Mouse (Mus musculus): ENCODE data around the gene Cbs. TPM values are rescaled to one million over a fixed set of nuclear protein-coding genes. Genes with fewer than 3 reads are reported as not detected.

The Cbs gene
- polyA plus RNA-seq, 1 experiment from 2014 or later = 3.9 TPM

GRCm38 (mm10) chr17:31653277-31653676 lies 16.2 kb upstream of the Cbs start:
- Histone ChIP-seq H3K9me3 (ENCODE audit: control insufficient read depth, low read length) (no peaks in the 10 kb centered on the region), H3K27me3 (ENCODE audit: control insufficient read depth, insufficient read depth, low read depth, low read length) (no peaks in the 10 kb centered on the region), H3K9ac (ENCODE audit: low read length) (no peak overlapping the region), H3K36me3 (ENCODE audit: control insufficient read depth, insufficient read depth, low read length) (peaks cover 60% of the 10 kb centered on the region), H3K4me2 (ENCODE audit: low read depth, low read length) (no peak overlapping the region), H3K4me1 (replicated peaks; ENCODE audit: control insufficient read depth, insufficient read depth, low read length) (peaks cover 7% of the 10 kb centered on the region), H3K4me3 (ENCODE audit: low read length) (no peak overlapping the region), H3K27ac (ENCODE audit: low read length) (no peak overlapping the region)
- ATAC-seq (ENCODE audit: low read depth) = no peak
- 69% methylated on average over 6 of the region's 6 CpGs for WGBS

GRCm38 (mm10) chr17:31652152-31652551 lies 15.1 kb upstream of the Cbs start:
- H3K9ac ChIP-seq (ENCODE audit: low read length) = no peak overlapping the region
- H3K4me3 ChIP-seq (ENCODE audit: low read length) = no peak overlapping the region
- peaks cover 71% of the 10 kb centered on the region for H3K36me3 ChIP-seq (ENCODE audit: control insufficient read depth, insufficient read depth, low read length)
- WGBS = 71% methylated on average over 14 of the region's 14 CpGs
- no peak overlapping the region for H3K27ac ChIP-seq (ENCODE audit: low read length)
- no peak for ATAC-seq (ENCODE audit: low read depth)
- no peaks in the 10 kb centered on the region for H3K9me3 ChIP-seq (ENCODE audit: control insufficient read depth, low read length)
- H3K27me3 ChIP-seq (ENCODE audit: control insufficient read depth, insufficient read depth, low read depth, low read length) = no peaks in the 10 kb centered on the region
- no peak overlapping the region for H3K4me2 ChIP-seq (ENCODE audit: low read depth, low read length)
- H3K4me1 ChIP-seq (replicated peaks; ENCODE audit: control insufficient read depth, insufficient read depth, low read length) = peaks cover 2% of the 10 kb centered on the region

GRCm38 (mm10) chr17:31646199-31647002 lies 9.4 kb upstream of the Cbs start:
- Histone ChIP-seq H3K36me3 (ENCODE audit: control insufficient read depth, insufficient read depth, low read length) (peaks cover 43% of the 10 kb centered on the region), H3K9ac (ENCODE audit: low read length) (no peak overlapping the region), H3K4me1 (replicated peaks; ENCODE audit: control insufficient read depth, insufficient read depth, low read length) (no peaks in the 10 kb centered on the region), H3K27me3 (ENCODE audit: control insufficient read depth, insufficient read depth, low read depth, low read length) (no peaks in the 10 kb centered on the region), H3K27ac (ENCODE audit: low read length) (no peak overlapping the region), H3K4me3 (ENCODE audit: low read length) (no peak overlapping the region), H3K9me3 (ENCODE audit: control insufficient read depth, low read length) (no peaks in the 10 kb centered on the region), H3K4me2 (ENCODE audit: low read depth, low read length) (no peak overlapping the region)
- 92% methylated on average over 5 of the region's 5 CpGs for WGBS
- no peak for ATAC-seq (ENCODE audit: low read depth)

DNA sequence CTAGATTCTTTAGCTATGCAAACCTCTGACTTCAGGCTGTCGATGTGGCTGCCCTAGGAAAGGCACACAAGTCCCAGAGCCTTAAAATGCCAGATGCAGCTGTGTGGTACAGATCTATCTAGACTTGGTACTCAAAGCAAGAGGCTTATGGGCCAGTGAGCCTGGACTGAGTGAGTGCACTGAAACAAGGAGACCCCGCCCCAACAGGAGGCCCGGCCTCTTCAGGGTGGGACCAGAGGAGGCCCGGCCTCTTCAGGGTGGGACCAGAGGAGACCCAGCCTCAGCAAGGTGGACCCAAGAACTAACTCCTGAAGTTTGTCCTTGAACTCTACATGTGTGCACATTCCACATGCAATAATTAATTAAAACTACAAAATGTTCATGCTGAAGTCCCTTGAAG lies 5.9 kb upstream of the Cbs start:
- Histone ChIP-seq H3K9me3 (ENCODE audit: control insufficient read depth, low read length) (no peaks in the 10 kb centered on the region), H3K4me1 (replicated peaks; ENCODE audit: control insufficient read depth, insufficient read depth, low read length) (peaks cover 3% of the 10 kb centered on the region; the same call in 1 of the 2 replicates), H3K27ac (ENCODE audit: low read length) (no peak overlapping the region), H3K9ac (ENCODE audit: low read length) (no peak overlapping the region), H3K27me3 (ENCODE audit: control insufficient read depth, insufficient read depth, low read depth, low read length) (no peaks in the 10 kb centered on the region), H3K36me3 (ENCODE audit: control insufficient read depth, insufficient read depth, low read length) (peaks cover 16% of the 10 kb centered on the region), H3K4me2 (ENCODE audit: low read depth, low read length) (no peak overlapping the region), H3K4me3 (ENCODE audit: low read length) (no peak overlapping the region)
- 62% methylated on average over 4 of the region's 4 CpGs for WGBS
- ATAC-seq (ENCODE audit: low read depth) = no peak

GRCm38 (mm10) chr17:31642331-31642730 lies 5.3 kb upstream of the Cbs start:
- Histone ChIP-seq H3K4me3 (ENCODE audit: low read length) (no peak overlapping the region), H3K9ac (ENCODE audit: low read length) (no peak overlapping the region), H3K27me3 (ENCODE audit: control insufficient read depth, insufficient read depth, low read depth, low read length) (no peaks in the 10 kb centered on the region), H3K36me3 (ENCODE audit: control insufficient read depth, insufficient read depth, low read length) (peaks cover 10% of the 10 kb centered on the region), H3K4me1 (replicated peaks; ENCODE audit: control insufficient read depth, insufficient read depth, low read length) (peaks cover 7% of the 10 kb centered on the region), H3K27ac (ENCODE audit: low read length) (no peak overlapping the region), H3K9me3 (ENCODE audit: control insufficient read depth, low read length) (no peaks in the 10 kb centered on the region), H3K4me2 (ENCODE audit: low read depth, low read length) (no peak overlapping the region)
- no peak for ATAC-seq (ENCODE audit: low read depth)
- WGBS = 44% methylated on average over 8 of the region's 8 CpGs

GRCm38 (mm10) chr17:31639651-31640050 lies 2.6 kb upstream of the Cbs start:
- Histone ChIP-seq H3K36me3 (ENCODE audit: control insufficient read depth, insufficient read depth, low read length) (no peaks in the 10 kb centered on the region), H3K27me3 (ENCODE audit: control insufficient read depth, insufficient read depth, low read depth, low read length) (peaks cover 7% of the 10 kb centered on the region), H3K27ac (ENCODE audit: low read length) (no peak overlapping the region), H3K4me2 (ENCODE audit: low read depth, low read length) (no peak overlapping the region), H3K4me1 (replicated peaks; ENCODE audit: control insufficient read depth, insufficient read depth, low read length) (peaks cover 13% of the 10 kb centered on the region), H3K9ac (ENCODE audit: low read length) (no peak overlapping the region), H3K4me3 (ENCODE audit: low read length) (no peak overlapping the region), H3K9me3 (ENCODE audit: control insufficient read depth, low read length) (no peaks in the 10 kb centered on the region)
- WGBS = 46% methylated on average over 4 of the region's 4 CpGs
- no peak for ATAC-seq (ENCODE audit: low read depth)

DNA sequence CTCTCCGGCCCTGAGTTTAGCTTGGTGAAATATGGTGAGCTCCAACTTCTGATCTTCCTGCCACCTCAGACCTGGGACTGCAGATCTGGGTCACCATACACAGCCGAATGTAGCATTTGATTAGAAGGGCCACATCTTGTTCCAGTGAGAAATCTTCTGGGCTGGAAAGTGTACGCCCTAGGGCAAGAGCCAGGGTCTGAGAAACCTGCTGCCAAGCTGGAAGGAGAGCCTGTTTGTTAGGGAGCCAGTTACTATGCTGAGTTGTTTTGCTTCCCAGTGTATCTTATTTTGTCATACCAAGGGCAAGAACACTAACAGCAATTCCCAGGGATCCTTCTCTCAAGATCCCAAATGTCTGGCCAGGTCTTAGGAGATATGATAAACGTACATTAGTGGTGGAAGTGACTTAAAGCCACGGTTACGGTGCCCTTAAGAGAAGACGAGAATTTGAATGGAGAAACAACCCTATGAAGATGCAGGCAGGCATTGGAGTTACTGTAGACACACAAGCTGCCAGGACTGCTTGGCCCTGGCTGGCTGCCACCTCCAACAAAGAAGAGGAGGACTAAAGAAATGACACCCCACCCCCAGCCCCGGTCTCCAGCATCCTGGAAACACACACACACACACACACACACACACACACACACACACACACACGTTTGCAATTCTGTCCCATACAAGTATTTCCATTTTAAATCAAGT lies 980 bp upstream of the Cbs start:
- Histone ChIP-seq H3K4me3 (ENCODE audit: low read length) (no peak overlapping the region), H3K9ac (ENCODE audit: low read length) (no peak overlapping the region), H3K27me3 (ENCODE audit: control insufficient read depth, insufficient read depth, low read depth, low read length) (peaks cover 7% of the 10 kb centered on the region), H3K36me3 (ENCODE audit: control insufficient read depth, insufficient read depth, low read length) (no peaks in the 10 kb centered on the region), H3K4me2 (ENCODE audit: low read depth, low read length) (peak overlapping the region; percentile 94), H3K27ac (ENCODE audit: low read length) (peak overlapping the region; percentile 51; the same call in 1 of the 2 replicates), H3K9me3 (ENCODE audit: control insufficient read depth, low read length) (no peaks in the 10 kb centered on the region), H3K4me1 (replicated peaks; ENCODE audit: control insufficient read depth, insufficient read depth, low read length) (peaks cover 13% of the 10 kb centered on the region)
- WGBS = 41% methylated on average over 9 of the region's 9 CpGs
- no peak for ATAC-seq (ENCODE audit: low read depth)

DNA sequence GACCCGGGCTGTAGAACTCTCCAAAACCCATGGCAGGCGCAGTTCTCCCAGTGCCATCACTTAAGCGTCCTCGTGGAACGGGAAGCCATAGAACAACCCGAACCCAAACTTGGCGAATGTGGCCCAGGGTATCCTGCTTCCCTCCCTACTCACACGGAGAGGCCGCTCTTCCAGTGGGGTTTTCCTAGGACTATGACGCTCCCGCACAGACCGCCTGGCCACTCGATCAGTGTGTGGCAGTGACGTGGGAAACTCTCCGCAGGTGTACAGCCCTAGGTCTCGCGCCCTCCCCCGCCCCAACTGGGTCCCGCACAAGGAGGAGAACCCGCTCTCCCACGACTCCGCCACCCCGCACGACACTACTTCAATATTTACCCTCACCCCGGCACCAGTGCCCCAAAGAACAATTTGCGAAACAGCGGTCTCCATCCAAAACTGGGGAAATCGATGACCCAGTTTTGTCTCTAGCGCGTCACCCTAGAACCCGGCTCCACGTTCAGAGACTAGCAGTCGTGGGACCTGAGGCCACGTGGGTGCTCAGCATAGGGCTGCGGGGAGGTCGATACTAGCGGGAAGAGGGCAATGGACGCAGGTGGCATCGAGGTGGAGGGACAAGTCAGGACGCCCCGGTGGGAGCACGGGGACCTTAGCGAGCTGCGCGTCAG lies 629 bp downstream of the Cbs start:
- Histone ChIP-seq H3K4me2 (ENCODE audit: low read depth, low read length) (peak overlapping the region; percentile 94), H3K9me3 (ENCODE audit: control insufficient read depth, low read length) (no peaks in the 10 kb centered on the region), H3K9ac (ENCODE audit: low read length) (peak overlapping the region; percentile 61), H3K27me3 (ENCODE audit: control insufficient read depth, insufficient read depth, low read depth, low read length) (peaks cover 7% of the 10 kb centered on the region), H3K36me3 (ENCODE audit: control insufficient read depth, insufficient read depth, low read length) (no peaks in the 10 kb centered on the region), H3K27ac (ENCODE audit: low read length) (no peak overlapping the region), H3K4me3 (ENCODE audit: low read length) (peak overlapping the region; percentile 58), H3K4me1 (replicated peaks; ENCODE audit: control insufficient read depth, insufficient read depth, low read length) (peaks cover 13% of the 10 kb centered on the region)
- WGBS = 4% methylated on average over 45 of the region's 45 CpGs
- ATAC-seq (ENCODE audit: low read depth) = peak; percentile 34

DNA sequence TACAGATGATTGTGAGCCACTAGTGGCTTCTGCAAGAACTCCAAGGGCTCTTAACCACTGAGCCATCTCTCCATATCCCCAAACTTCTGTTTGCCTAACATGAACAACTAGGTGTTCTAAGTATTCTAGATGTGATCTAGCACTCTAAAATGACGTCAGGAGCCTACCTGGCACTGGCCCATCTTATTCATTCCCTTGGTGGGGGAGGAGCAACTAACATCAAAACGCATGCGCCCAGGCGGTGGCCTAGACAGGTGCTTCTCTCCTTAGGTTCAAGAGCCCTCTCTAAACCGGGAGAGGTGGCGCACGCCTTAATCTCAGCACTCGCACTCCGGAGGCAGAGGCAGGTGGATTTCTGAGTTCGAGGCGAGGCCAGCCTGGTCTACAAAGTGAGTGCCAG lies 1.3 kb downstream of the Cbs start:
- H3K9me3 ChIP-seq (ENCODE audit: control insufficient read depth, low read length) = no peaks in the 10 kb centered on the region
- no peak overlapping the region for H3K9ac ChIP-seq (ENCODE audit: low read length)
- H3K4me3 ChIP-seq (ENCODE audit: low read length) = no peak overlapping the region
- H3K4me1 ChIP-seq (replicated peaks; ENCODE audit: control insufficient read depth, insufficient read depth, low read length) = peaks cover 13% of the 10 kb centered on the region
- ATAC-seq (ENCODE audit: low read depth) = no peak
- H3K27me3 ChIP-seq (ENCODE audit: control insufficient read depth, insufficient read depth, low read depth, low read length) = peaks cover 7% of the 10 kb centered on the region
- H3K36me3 ChIP-seq (ENCODE audit: control insufficient read depth, insufficient read depth, low read length) = no peaks in the 10 kb centered on the region
- H3K27ac ChIP-seq (ENCODE audit: low read length) = no peak overlapping the region
- H3K4me2 ChIP-seq (ENCODE audit: low read depth, low read length) = peak overlapping the region; percentile 94
- WGBS = 47% methylated on average over 11 of the region's 11 CpGs
